Mouse (Mus musculus) embryonic facial prominence, embryonic 15.5 days (tissue): ENCODE results near the gene Brd7. TPM values are rescaled to one million over a fixed set of nuclear protein-coding genes. Genes with fewer than 3 reads are reported as not detected.

Experiments used
- ATAC-seq: fragments of 200-750 bp; cut with Nextera tagmentation; 2 replicates; pipeline ENCODE4 v1.8.0; 2017; ENCODE audit warnings: low read depth, moderate TSS enrichment; ENCODE audit not compliant: insufficient number of reproducible peaks, low FRiP score, low TSS enrichment
- H3K27ac ChIP-seq: fragments of 300-500 bp; sonication (generic); replicated peaks from 2 replicates; pipeline ENCODE4 v1.5.1; 2015; ENCODE audit warnings: mild to moderate bottlenecking, inconsistent platforms
- H3K27me3 ChIP-seq: fragments of 300-500 bp; sonication (generic); 2 replicates; pipeline ENCODE4 v1.6.1; 2015; ENCODE audit warnings: inconsistent platforms
- H3K36me3 ChIP-seq: fragments of 300-500 bp; sonication (generic); 2 replicates; pipeline ENCODE4 v1.6.1; 2015; ENCODE audit warnings: mild to moderate bottlenecking, inconsistent platforms
- H3K4me1 ChIP-seq: fragments of 300-500 bp; sonication (generic); 2 replicates; pipeline ENCODE4 v1.6.1; 2015; ENCODE audit warnings: inconsistent platforms
- H3K4me2 ChIP-seq: fragments of 300-500 bp; sonication (generic); replicated peaks from 2 replicates; pipeline ENCODE4 v1.6.1; 2015; ENCODE audit warnings: mild to moderate bottlenecking, inconsistent platforms
- H3K4me3 ChIP-seq: fragments of 300-500 bp; sonication (generic); replicated peaks from 2 replicates; pipeline ENCODE4 v1.5.1; 2015; ENCODE audit warnings: mild to moderate bottlenecking, inconsistent platforms
- H3K9ac ChIP-seq: fragments of 300-500 bp; sonication (generic); 2 replicates; pipeline ENCODE4 v1.6.1; 2015; ENCODE audit warnings: inconsistent platforms
- H3K9me3 ChIP-seq: fragments of 300-500 bp; sonication (generic); replicated peaks from 2 replicates; pipeline ENCODE4 v1.6.1; 2016; ENCODE audit warnings: inconsistent platforms
- WGBS: fragments of 180-500 bp; shearing (Covaris S2); methylation state at CpG from one replicate; pipeline ENCODE4 v1.1.7; 2015; 5-methylcytosine and 5-hydroxymethylcytosine counted together
- polyA plus RNA-seq: library from polyadenylated mRNA; unstranded; fragments of >200 nt; fragmentation: Nextera tagmentation; extraction: Ambion mirVana; gene quantifications from 2 replicates; pipeline ENCODE4 v1.2.1, GENCODE M21; 2015

The Brd7 gene
- polyA plus RNA-seq, 1 experiment from 2014 or later, result 72.8 TPM

- Histone ChIP-seq H3K27me3 (no peaks in the 10 kb centered on the region), H3K36me3 (peaks cover 79% of the 10 kb centered on the region), H3K27ac (no peak overlapping the region), H3K4me2 (no peak overlapping the region), H3K4me1 (0 out of 2 replicates have a peak, but pooled peaks cover 4% of the 10 kb centered on the region), H3K9ac (no peak overlapping the region), H3K9me3 (no peaks in the 10 kb centered on the region), H3K4me3 (no peak overlapping the region)
- ATAC-seq, result no peak
- 65% methylated on average over 4 of the region's 4 CpGs for WGBS
Measured at GRCm38 (mm10) chr8:88342026-88342425, 20.0 kb downstream of the Brd7 start.

- 90% methylated on average over 2 of the region's 2 CpGs for WGBS
- Histone ChIP-seq H3K36me3 (peaks cover 77% of the 10 kb centered on the region), H3K4me2 (no peak overlapping the region), H3K9me3 (no peaks in the 10 kb centered on the region), H3K9ac (no peak overlapping the region), H3K4me3 (no peak overlapping the region), H3K4me1 (0 out of 2 replicates have a peak, but pooled peaks cover 4% of the 10 kb centered on the region), H3K27ac (no peak overlapping the region), H3K27me3 (no peaks in the 10 kb centered on the region)
- ATAC-seq, result no peak
Measured at GRCm38 (mm10) chr8:88339887-88340695, 21.9 kb downstream of the Brd7 start.

GRCm38 (mm10) chr8:88339221-88339620, 22.8 kb downstream of the Brd7 start:
- H3K4me2 ChIP-seq, result no peak overlapping the region
- H3K36me3 ChIP-seq, result peaks cover 77% of the 10 kb centered on the region
- H3K9ac ChIP-seq, result no peak overlapping the region
- H3K4me3 ChIP-seq, result no peak overlapping the region
- 0 out of 2 replicates have a peak, but pooled peaks cover 4% of the 10 kb centered on the region for H3K4me1 ChIP-seq
- no peak for ATAC-seq
- 0 out of 2 replicates have a peak overlapping the region, but pooled peaks have one; percentile 12 for H3K27ac ChIP-seq
- no peaks in the 10 kb centered on the region for H3K9me3 ChIP-seq
- H3K27me3 ChIP-seq, result no peaks in the 10 kb centered on the region
- 50% methylated on average over 3 of the region's 3 CpGs for WGBS

- Histone ChIP-seq H3K4me2 (no peak overlapping the region), H3K4me3 (no peak overlapping the region), H3K4me1 (0 out of 2 replicates have a peak, but pooled peaks cover 2% of the 10 kb centered on the region), H3K9ac (no peak overlapping the region), H3K9me3 (no peaks in the 10 kb centered on the region), H3K36me3 (peaks cover 76% of the 10 kb centered on the region), H3K27me3 (no peaks in the 10 kb centered on the region), H3K27ac (no peak overlapping the region)
- no peak for ATAC-seq
- WGBS, result 85% methylated on average over 3 of the region's 3 CpGs
Measured at GRCm38 (mm10) chr8:88334975-88335374, 27.0 kb downstream of the Brd7 start.

GRCm38 (mm10) chr8:88334384-88334783, 27.6 kb downstream of the Brd7 start:
- WGBS, result 84% methylated on average over 2 of the region's 2 CpGs
- no peaks in the 10 kb centered on the region for H3K9me3 ChIP-seq

GRCm38 (mm10) chr8:88330816-88331215, 31.2 kb downstream of the Brd7 start:
- WGBS, result 93% methylated on average over 3 of the region's 3 CpGs
- ATAC-seq, result no peak
- no peaks in the 10 kb centered on the region for H3K4me1 ChIP-seq
- no peak overlapping the region for H3K4me3 ChIP-seq
- no peak overlapping the region for H3K4me2 ChIP-seq
- H3K9me3 ChIP-seq, result no peaks in the 10 kb centered on the region
- H3K36me3 ChIP-seq, result peaks cover 91% of the 10 kb centered on the region
- no peak overlapping the region for H3K9ac ChIP-seq
- no peak overlapping the region for H3K27ac ChIP-seq
- no peaks in the 10 kb centered on the region for H3K27me3 ChIP-seq

More at GRCm38 (mm10) chr8:88334384-88334783, 27.6 kb downstream of the Brd7 start:
- no peak overlapping the region for H3K4me2 ChIP-seq
- peaks cover 76% of the 10 kb centered on the region for H3K36me3 ChIP-seq
- no peaks in the 10 kb centered on the region for H3K27me3 ChIP-seq
- no peak overlapping the region for H3K4me3 ChIP-seq
- no peaks in the 10 kb centered on the region for H3K4me1 ChIP-seq
- H3K27ac ChIP-seq, result no peak overlapping the region
- no peak overlapping the region for H3K9ac ChIP-seq
- ATAC-seq, result no peak

- Histone ChIP-seq H3K9me3 (no peaks in the 10 kb centered on the region), H3K27ac (peak overlapping the region; percentile 59), H3K4me1 (no peaks in the 10 kb centered on the region), H3K4me3 (no peak overlapping the region), H3K4me2 (no peak overlapping the region), H3K36me3 (peaks cover 88% of the 10 kb centered on the region), H3K9ac (no peak overlapping the region), H3K27me3 (no peaks in the 10 kb centered on the region)
- ATAC-seq, result no peak
- WGBS, result 74% methylated on average over 6 of the region's 6 CpGs
Measured at GRCm38 (mm10) chr8:88328689-88329088, 33.3 kb downstream of the Brd7 start.

GRCm38 (mm10) chr8:88326328-88326727, 35.7 kb downstream of the Brd7 start:
- no peaks in the 10 kb centered on the region for H3K27me3 ChIP-seq
- no peaks in the 10 kb centered on the region for H3K9me3 ChIP-seq
- no peaks in the 10 kb centered on the region for H3K4me1 ChIP-seq
- ATAC-seq, result no peak
- H3K36me3 ChIP-seq, result peaks cover 67% of the 10 kb centered on the region
- no peak overlapping the region for H3K4me2 ChIP-seq
- no peak overlapping the region for H3K27ac ChIP-seq
- no peak overlapping the region for H3K9ac ChIP-seq
- no peak overlapping the region for H3K4me3 ChIP-seq
- WGBS, result 93% methylated on average over 12 of the region's 12 CpGs

GRCm38 (mm10) chr8:88325795-88326194, 36.2 kb downstream of the Brd7 start:
- H3K9me3 ChIP-seq, result no peaks in the 10 kb centered on the region
- H3K36me3 ChIP-seq, result peaks cover 63% of the 10 kb centered on the region
- 87% methylated on average over 5 of the region's 5 CpGs for WGBS
- no peak overlapping the region for H3K4me2 ChIP-seq
- ATAC-seq, result no peak
- no peak overlapping the region for H3K27ac ChIP-seq
- no peak overlapping the region for H3K9ac ChIP-seq
- H3K27me3 ChIP-seq, result no peaks in the 10 kb centered on the region
- no peaks in the 10 kb centered on the region for H3K4me1 ChIP-seq
- no peak overlapping the region for H3K4me3 ChIP-seq

- H3K4me3 ChIP-seq, result no peak overlapping the region
- H3K9me3 ChIP-seq, result no peaks in the 10 kb centered on the region
- no peak for ATAC-seq
- H3K27ac ChIP-seq, result no peak overlapping the region
- no peak overlapping the region for H3K4me2 ChIP-seq
- H3K27me3 ChIP-seq, result no peaks in the 10 kb centered on the region
- peaks cover 62% of the 10 kb centered on the region for H3K36me3 ChIP-seq
- no peak overlapping the region for H3K9ac ChIP-seq
- WGBS, result 42% methylated on average over 5 of the region's 5 CpGs
- H3K4me1 ChIP-seq, result no peaks in the 10 kb centered on the region
Measured at GRCm38 (mm10) chr8:88325251-88325650, 36.7 kb downstream of the Brd7 start.

- no peak overlapping the region for H3K4me2 ChIP-seq
- 88% methylated on average over 11 of the region's 11 CpGs for WGBS
- no peak overlapping the region for H3K9ac ChIP-seq
- H3K36me3 ChIP-seq, result peaks cover 57% of the 10 kb centered on the region
- ATAC-seq, result no peak
- no peaks in the 10 kb centered on the region for H3K9me3 ChIP-seq
- no peaks in the 10 kb centered on the region for H3K27me3 ChIP-seq
- no peaks in the 10 kb centered on the region for H3K4me1 ChIP-seq
- H3K4me3 ChIP-seq, result no peak overlapping the region
- H3K27ac ChIP-seq, result no peak overlapping the region
Measured at GRCm38 (mm10) chr8:88324760-88325159, 37.2 kb downstream of the Brd7 start.

GRCm38 (mm10) chr8:88323523-88323922, 38.5 kb downstream of the Brd7 start:
- no peak for ATAC-seq
- H3K36me3 ChIP-seq, result peaks cover 45% of the 10 kb centered on the region
- no peak overlapping the region for H3K27ac ChIP-seq
- no peak overlapping the region for H3K4me2 ChIP-seq
- H3K27me3 ChIP-seq, result no peaks in the 10 kb centered on the region
- WGBS, result 91% methylated on average over 5 of the region's 5 CpGs
- no peak overlapping the region for H3K4me3 ChIP-seq
- no peaks in the 10 kb centered on the region for H3K9me3 ChIP-seq
- H3K9ac ChIP-seq, result no peak overlapping the region
- no peaks in the 10 kb centered on the region for H3K4me1 ChIP-seq
